Mouse (Mus musculus) erythroblast, embryonic 14.5 days (primary cell): ENCODE measurements around the gene Btn2a2. TPM values are rescaled to one million over a fixed set of nuclear protein-coding genes. Genes with fewer than 3 reads are reported as not detected.
"Not testable (repeated sequence)": the region's sequence is repeated elsewhere in the genome, so short reads cannot be mapped to it uniquely, and the experiment has no call there.

ENCODE experiments used
- H3K27me3 ChIP-seq: 2 replicates; pipeline ENCODE4 v1.6.1; 2012; ENCODE audit warnings: inconsistent platforms; ENCODE audit not compliant: control insufficient read depth
- H3K36me3 ChIP-seq: 2 replicates; pipeline ENCODE4 v1.6.1; 2012; ENCODE audit warnings: mild to moderate bottlenecking, inconsistent platforms; ENCODE audit not compliant: control insufficient read depth
- H3K4me1 ChIP-seq: 2 replicates; pipeline ENCODE4 v1.6.1; 2012; ENCODE audit warnings: inconsistent platforms; ENCODE audit not compliant: control insufficient read depth
- H3K4me3 ChIP-seq: replicated peaks from 2 replicates; pipeline ENCODE3; 2012; ENCODE audit warnings: moderate library complexity, mild to moderate bottlenecking, inconsistent platforms
- H3K9me3 ChIP-seq: 2 replicates; pipeline ENCODE4 v1.6.1; 2012; ENCODE audit warnings: low read length, inconsistent platforms, mixed read lengths; ENCODE audit not compliant: control insufficient read depth
- GATA1 ChIP-seq: IDR thresholded peaks from 2 replicates; pipeline ENCODE4 v1.6.1; 2012; ENCODE audit warnings: low read length, inconsistent platforms, mixed read lengths
- TAL1 ChIP-seq: IDR thresholded peaks from 3 replicates; pipeline ENCODE4 v1.6.1; 2012; ENCODE audit warnings: low read length, inconsistent platforms, mixed read lengths
- polyA plus RNA-seq: library from polyadenylated mRNA; stranded (reverse); fragments of >175 nt; gene quantifications from 2 replicates; pipeline ENCODE4 v1.2.3, GENCODE M21; 2012

Btn2a2 gene
- not detected in 2 replicates for polyA plus RNA-seq

DNA sequence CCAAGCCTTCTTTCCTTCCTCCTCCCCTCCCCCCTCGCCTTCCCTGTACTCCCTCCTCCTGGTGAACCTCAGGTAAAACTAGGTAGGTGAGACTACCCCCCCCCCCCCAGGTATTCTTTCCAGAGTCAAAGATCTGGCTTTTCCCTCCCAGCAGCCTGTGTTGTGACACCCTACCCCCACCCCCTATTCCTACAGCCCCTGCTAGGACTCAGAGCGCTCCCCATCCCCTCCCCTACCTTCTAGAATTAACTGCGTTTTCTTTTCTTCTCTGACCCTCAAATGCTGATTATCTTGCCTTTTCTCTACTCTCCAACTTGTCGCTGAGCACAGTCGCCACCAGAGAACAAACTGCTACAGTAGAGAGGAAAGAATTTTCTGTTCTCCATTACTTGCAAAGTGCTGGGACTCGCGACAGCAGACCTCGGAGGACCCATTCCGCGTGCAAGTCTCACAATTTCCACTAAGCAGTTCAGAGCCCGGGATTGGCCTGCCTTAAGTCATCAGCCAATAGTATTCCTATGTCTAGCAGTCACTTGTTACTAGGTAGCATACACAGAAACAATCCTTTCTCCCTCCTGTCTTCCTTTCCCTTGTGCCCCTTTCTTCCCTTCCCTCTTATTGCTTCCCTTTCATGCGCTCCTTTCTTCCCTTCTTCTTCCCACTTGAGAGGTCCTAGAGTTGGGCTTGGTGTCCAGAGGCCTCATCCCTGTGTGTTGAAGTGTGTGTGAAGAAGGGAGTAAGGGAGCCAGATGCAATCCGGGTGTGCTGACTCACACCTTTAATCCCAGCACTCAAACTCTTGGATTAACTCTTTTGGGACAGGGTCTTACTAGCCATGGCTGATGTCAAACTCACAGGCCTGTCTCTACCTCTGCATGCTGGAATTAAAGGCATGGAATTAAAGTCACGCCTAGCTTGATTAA, at the start of gene Btn2a2:
TSS of gene Btn2a2 (minus strand) at position 458 of the 923 bp plus-strand sequence.
- H3K4me1 ChIP-seq: peaks cover 29% of the 10 kb centered on the region
- no peaks in the 10 kb centered on the region for H3K9me3 ChIP-seq
- H3K27me3 ChIP-seq: peaks cover 32% of the 10 kb centered on the region
- no peaks in the 10 kb centered on the region for H3K36me3 ChIP-seq
- TF ChIP-seq TAL1: no peak
- TF ChIP-seq GATA1: no peak
- H3K4me3 ChIP-seq: peak within 1 kb of the TSS; percentile 7

DNA sequence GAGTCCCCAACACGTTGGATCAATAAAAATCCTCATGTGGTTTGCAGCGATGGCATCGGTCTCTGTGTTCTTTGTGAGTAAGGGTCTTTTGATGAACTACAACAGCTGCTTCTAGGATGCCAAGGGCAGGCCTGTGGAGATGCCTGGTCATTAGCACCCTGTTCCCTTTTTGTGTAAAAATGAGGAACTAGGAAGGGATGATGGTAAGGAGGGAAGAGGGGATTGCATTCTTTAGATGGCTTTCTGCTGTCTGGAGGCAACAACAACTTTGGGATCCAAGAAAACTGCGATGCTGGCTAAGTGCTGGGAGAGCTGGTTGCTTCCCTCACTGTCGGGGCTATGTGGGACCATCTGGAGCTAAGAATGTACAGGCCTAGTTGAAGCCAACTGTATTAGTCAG, 49.6 kb upstream of the Btn2a2 start:
- H3K36me3 ChIP-seq: peaks cover 32% of the 10 kb centered on the region
- peak overlapping the region; percentile 17 for H3K4me3 ChIP-seq
- no peaks in the 10 kb centered on the region for H3K27me3 ChIP-seq
- H3K9me3 ChIP-seq: no peaks in the 10 kb centered on the region
- no peak for TF ChIP-seq GATA1
- no peak for TF ChIP-seq TAL1
- peaks cover 51% of the 10 kb centered on the region for H3K4me1 ChIP-seq

DNA sequence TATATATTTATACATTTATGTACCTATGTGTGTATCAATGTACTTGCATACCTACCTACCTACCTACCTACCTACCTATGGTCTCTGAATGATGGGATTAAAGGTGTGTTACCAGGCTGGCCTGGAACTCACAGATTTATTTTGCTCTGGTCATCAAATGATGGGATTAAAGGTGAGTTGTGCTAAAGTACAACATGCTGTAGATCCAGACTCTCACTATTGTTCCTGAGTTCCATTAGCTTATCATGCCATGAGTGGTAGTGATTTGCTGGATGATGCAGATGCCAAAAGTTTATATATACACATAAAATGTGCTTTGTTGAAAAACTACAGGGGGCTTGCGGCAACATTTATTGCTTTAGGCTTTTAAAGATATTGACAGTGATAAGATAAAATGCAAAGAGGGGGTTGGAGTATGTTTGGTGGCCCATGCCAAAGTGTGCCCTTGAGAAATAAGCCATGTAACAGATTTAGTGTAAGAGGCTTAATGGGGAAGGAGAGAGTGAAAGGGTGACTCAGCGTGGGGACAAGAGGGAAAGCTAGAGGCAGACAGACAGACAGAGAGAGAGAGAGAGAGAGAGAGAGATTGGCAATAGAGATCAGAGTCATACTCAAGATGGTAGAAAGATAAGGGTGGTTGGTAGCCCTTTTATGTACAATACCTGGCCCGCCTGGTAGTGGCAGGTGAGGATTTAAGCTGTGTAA, 48.5 kb upstream of the Btn2a2 start:
- H3K4me3 ChIP-seq: peak overlapping the region; percentile 75
- TF ChIP-seq TAL1 (no peak), GATA1 (peak; percentile 30; the same call in 1 of the 2 replicates)
- H3K4me1 ChIP-seq: peaks cover 60% of the 10 kb centered on the region

DNA sequence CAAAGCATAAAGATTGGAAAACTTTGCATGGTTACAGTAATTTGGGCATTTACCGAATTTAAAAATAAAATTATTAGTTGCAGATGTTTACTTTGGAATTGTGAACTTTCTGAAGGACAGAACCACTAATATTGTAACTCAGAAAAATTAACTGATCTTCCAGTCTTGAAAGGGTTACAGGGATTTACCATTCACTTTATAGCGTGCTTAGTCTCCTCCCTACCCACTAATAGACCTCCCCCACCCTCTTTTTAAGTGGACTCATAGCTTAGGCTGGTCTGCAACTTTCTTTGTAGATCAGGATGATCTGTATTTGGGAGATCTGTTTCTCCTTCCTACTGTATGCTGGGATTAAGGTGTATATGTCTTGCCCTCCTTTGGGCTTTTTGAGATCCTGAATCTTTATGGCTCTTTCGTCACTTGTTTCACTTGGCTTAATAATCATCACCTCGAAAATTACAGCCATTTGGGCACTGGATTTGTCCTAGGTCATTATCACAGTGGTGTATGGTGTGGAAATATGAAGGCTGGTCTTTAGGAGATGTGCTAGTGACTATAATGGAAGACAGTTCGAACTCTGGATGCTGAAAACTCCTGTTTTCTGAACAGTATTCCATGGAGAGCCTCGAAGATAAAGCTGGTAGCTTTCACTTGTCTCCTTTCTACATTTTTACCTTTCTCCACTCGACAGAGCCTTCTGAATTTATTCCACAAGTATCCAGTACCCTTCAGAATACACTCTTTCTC, 47.6 kb upstream of the Btn2a2 start:
- Histone ChIP-seq H3K9me3 (no peaks in the 10 kb centered on the region), H3K27me3 (no peaks in the 10 kb centered on the region), H3K4me3 (peak overlapping the region; percentile 75), H3K36me3 (peaks cover 32% of the 10 kb centered on the region), H3K4me1 (peaks cover 56% of the 10 kb centered on the region)
- TF ChIP-seq TAL1: no peak
- TF ChIP-seq GATA1: no peak

More for the DNA sequence above, 48.5 kb upstream of the Btn2a2 start:
- Histone ChIP-seq H3K9me3 (no peaks in the 10 kb centered on the region), H3K36me3 (peaks cover 32% of the 10 kb centered on the region), H3K27me3 (no peaks in the 10 kb centered on the region)

DNA sequence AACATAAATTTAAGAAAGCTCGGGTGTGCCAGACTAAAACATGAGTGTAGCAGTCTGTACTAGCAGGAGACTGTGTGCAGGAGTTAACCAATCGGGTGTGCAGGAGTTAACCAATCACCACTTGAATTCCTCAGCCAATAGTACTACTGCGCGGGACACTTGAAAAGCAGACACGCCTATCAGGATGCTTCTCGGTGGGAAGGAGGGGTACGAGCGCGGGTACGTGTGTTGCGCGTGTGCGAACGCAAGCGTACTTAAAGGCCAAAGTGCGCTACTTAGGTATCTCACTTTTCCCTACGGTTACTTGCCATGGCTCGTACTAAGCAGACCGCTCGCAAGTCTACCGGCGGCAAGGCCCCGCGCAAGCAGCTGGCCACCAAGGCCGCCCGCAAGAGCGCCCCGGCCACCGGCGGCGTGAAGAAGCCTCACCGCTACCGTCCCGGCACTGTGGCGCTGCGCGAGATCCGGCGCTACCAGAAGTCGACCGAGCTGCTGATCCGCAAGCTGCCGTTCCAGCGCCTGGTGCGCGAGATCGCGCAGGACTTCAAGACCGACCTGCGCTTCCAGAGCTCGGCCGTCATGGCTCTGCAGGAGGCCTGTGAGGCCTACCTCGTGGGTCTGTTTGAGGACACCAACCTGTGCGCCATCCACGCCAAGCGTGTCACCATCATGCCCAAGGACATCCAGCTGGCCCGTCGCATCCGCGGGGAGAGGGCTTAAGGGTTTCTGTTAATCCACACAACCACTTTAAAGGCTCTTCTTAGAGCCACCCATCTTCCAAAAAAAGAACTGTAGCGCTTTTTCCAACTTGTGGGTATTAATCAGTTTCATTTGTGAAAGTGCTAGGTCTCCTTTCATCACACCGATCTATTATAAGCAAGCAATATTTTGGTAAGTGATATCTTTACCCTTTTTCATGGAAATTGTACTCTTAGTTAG, 46.7 kb upstream of the Btn2a2 start, which contains the start of gene Hist1h3g:
TSS of gene Hist1h3g (plus strand) at position 286 of the 939 bp plus-strand sequence.
- not testable (repeated sequence) for H3K27me3 ChIP-seq, H3K9me3 ChIP-seq
- Histone ChIP-seq H3K36me3 (peaks cover 27% of the 10 kb centered on the region), H3K4me3 (peak within 1 kb of the TSS; percentile 82), H3K4me1 (peaks cover 49% of the 10 kb centered on the region)

DNA sequence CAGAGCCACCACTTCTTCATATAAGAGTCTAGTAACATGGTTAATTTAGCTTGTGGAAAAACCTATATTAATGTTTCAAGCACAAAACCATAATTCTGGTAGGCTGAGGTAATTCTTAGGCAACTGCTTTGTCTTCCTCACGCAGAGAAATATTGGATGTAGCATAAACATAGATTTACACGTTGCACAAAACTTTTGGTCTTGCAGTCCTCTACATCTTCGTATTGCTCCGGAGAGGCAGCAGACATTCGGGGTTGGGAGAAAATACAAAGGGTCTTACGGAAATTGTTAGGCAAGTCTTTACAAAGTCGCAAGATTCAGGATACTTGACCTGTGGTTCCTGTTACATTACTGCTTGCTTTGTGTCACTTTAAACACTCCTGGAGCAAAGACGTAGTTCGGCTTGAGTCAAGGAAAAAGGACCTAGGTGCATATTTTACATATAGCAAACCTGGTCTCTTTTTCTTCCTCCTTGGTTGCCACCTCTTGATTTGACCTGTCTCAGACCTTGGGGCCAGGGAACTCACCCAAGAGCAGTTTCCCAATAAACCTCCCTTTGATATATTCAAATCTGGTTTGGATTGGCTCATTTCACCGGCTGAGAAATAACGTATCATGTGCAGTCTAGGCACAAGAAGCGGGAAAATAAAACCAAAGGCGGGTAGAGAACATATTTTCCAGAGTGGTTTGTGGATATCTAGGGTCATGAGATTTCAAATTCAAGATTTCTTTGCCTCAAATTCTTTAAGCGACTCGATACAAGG, 45.9 kb upstream of the Btn2a2 start:
- peaks cover 23% of the 10 kb centered on the region for H3K36me3 ChIP-seq
- peak overlapping the region; percentile 82 for H3K4me3 ChIP-seq
- no peaks in the 10 kb centered on the region for H3K9me3 ChIP-seq
- peaks cover 51% of the 10 kb centered on the region for H3K4me1 ChIP-seq
- H3K27me3 ChIP-seq: no peaks in the 10 kb centered on the region
- no peak for TF ChIP-seq GATA1
- TF ChIP-seq TAL1: no peak

DNA sequence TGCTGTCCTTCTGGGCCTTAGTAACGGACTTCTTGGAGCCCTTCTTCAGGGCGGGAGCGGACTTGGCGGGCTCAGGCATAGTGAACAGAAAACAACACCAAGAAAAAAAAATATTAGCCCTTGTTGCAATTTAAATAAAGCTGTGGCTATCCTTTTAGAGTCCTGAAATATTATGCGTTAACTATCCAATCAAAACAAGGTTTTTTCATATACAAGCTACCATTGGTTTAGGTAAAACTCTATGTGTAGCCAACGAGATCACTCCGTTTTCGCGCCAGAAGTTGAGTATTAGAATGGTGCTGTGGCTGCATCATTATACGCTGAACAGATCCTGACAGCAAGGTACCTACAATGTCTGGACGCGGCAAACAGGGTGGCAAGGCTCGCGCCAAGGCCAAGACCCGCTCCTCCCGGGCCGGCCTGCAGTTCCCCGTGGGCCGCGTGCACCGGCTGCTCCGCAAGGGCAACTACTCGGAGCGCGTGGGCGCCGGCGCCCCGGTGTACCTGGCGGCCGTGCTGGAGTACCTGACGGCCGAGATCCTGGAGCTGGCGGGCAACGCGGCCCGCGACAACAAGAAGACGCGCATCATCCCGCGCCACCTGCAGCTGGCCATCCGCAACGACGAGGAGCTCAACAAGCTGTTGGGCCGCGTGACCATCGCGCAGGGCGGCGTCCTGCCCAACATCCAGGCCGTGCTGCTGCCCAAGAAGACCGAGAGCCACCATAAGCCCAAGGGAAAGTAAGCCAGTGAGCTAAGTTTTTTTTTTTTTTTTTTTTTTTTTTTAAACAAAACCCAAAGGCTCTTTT, 45.1 kb upstream of the Btn2a2 start, which contains the start of gene Hist1h2af:
TSS of gene Hist1h2af (plus strand) at position 347 of the 808 bp plus-strand sequence.
- Histone ChIP-seq H3K4me3 (peak within 1 kb of the TSS; percentile 82), H3K36me3 (peaks cover 18% of the 10 kb centered on the region), H3K4me1 (peaks cover 53% of the 10 kb centered on the region)
- not testable (repeated sequence) for H3K9me3 ChIP-seq, H3K27me3 ChIP-seq
